Mouse (Mus musculus) frontal cortex, postnatal 10 days (tissue): ENCODE measurements around the gene Fis1.
A peak's percentile ranks its signal among the peaks of the same experiment; 100 is the strongest.
"Not testable (repeated sequence)": the region's sequence is repeated elsewhere in the genome, so short reads cannot be mapped to it uniquely, and the experiment has no call there.

Source experiments
- DNase-seq, 2 experiments: peaks; one replicate each; pipeline ENCODE4 v3.0.0; 2022; ENCODE audit warnings: low spot score in 2 of 2, mixed read lengths in 1 of 2

Gene Fis1

GRCm38 (mm10) chr5:136940845-136941560, 12.1 kb upstream of the Fis1 start:
- DNase-seq = no peak

- no peak for DNase-seq
Measured at GRCm38 (mm10) chr5:136942781-136943180, 10.3 kb upstream of the Fis1 start.

DNA sequence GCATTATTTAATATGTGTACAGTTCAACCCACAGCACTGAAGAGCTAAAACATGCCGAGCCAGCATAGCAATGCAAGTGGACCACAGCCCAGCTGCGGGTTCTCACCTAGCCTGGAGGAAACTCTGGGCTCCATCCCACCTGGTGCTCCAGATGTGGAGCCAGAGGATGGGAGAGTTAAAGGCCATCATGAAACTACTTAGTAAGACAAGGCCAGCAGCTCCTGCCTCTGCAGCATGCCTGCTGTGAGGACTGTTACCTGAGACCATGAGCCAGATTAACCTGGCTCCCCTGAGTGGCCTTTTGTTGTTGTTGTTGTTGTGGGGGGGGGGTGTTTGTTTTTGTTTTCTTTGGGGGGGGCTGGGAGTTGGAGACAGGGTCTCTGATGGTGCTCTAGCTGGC, 9.7 kb upstream of the Fis1 start:
- no peak for DNase-seq

GRCm38 (mm10) chr5:136945084-136945483, 8.0 kb upstream of the Fis1 start:
- DNase-seq = no peak

- no peak for DNase-seq
Measured at GRCm38 (mm10) chr5:136947874-136948273, 5.2 kb upstream of the Fis1 start.

GRCm38 (mm10) chr5:136949551-136950336, 3.3 kb upstream of the Fis1 start:
- DNase-seq = not testable (repeated sequence)

GRCm38 (mm10) chr5:136950521-136950920, 2.6 kb upstream of the Fis1 start:
- DNase-seq = no peak

- DNase-seq = no peak
Measured at GRCm38 (mm10) chr5:136952153-136952552, 922 bp upstream of the Fis1 start.

- no peak for DNase-seq
Measured at GRCm38 (mm10) chr5:136953440-136953951, 421 bp downstream of the Fis1 start.

- no peak for DNase-seq
Measured at GRCm38 (mm10) chr5:136955622-136956021, 2.5 kb downstream of the Fis1 start.

GRCm38 (mm10) chr5:136957250-136957649, 4.2 kb downstream of the Fis1 start:
- DNase-seq = no peak

DNA sequence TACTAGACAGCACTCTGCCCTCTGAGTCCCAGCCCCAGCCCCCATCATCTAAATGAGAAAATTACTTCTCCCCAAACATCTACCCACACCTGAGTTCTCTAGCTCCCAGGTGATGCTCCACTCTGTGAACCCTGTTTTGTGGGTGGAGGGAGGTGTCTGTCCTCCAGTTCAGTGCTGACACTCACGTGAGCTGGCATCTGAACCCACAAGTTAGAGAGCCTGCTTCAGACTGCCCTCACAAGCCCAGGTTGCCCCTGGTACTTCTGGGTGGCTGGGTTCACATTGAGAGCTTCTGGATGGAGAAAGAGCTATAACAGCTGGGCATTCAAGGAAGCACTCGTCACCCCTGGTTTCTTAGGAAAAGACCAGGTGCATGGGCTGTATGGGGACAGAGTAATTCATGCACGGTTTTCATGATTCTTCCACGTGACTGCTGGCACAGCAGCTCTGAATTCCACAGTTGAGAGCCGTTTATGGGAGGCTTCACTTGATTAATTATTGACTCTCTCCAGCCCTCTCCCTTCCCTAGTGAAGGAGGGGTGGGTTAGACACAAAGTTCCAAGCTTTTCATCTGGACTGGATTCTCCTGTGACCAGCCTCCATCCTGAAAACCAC, 6.0 kb downstream of the Fis1 start:
- no peak for DNase-seq

GRCm38 (mm10) chr5:136960053-136960452, 7.0 kb downstream of the Fis1 start:
- DNase-seq = no peak

GRCm38 (mm10) chr5:136961334-136961982, 8.4 kb downstream of the Fis1 start:
- DNase-seq = no peak

DNA sequence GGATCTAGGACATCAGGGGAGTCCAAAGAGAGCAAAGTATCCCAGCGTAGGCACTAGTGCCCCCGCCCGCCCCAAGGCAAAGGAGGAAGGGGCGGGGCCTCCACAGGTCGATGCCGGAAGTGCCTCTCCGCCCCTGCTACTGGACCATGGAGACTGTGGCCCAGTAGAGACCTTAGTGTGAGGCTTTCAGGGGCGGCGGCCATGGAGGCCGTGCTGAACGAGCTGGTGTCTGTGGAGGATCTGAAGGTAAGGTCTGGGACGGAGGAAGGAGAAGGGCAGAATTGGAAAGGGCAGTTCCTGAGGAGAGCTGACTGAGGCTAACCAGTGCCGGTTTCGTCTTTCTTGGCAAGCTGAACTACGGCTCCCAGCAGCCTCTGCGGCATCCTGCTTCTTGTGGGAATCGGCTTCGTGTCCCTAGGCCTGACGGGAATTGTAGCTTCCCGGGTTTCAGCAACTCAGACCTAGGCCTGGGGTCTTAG, 8.9 kb downstream of the Fis1 start:
- DNase-seq = peak; percentile 81 to 87

- peak; percentile 68 to 75 for DNase-seq
Measured at GRCm38 (mm10) chr5:136962501-136962900, 9.4 kb downstream of the Fis1 start.

- no peak for DNase-seq
Measured at GRCm38 (mm10) chr5:136962966-136963540, 10.0 kb downstream of the Fis1 start.

GRCm38 (mm10) chr5:136965210-136965609, 12.1 kb downstream of the Fis1 start:
- DNase-seq = no peak

DNA sequence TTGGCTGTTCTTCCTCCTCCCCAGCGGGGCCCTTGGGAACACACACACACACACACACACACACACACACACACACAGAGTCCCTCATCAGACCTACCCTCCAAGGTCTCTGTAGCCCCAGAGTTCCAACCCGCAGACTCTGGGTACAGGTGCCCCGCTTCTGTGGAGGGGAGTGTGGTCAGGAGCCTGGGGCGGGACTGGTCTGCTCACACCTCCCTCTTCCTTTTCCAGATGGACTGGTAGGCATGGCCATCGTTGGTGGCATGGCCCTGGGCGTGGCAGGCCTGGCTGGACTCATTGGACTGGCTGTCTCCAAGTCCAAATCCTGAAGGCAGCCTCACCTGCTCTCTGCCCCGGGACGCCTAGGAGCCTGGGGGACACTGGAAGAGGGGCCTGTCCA, 12.6 kb downstream of the Fis1 start:
- no peak for DNase-seq

DNA sequence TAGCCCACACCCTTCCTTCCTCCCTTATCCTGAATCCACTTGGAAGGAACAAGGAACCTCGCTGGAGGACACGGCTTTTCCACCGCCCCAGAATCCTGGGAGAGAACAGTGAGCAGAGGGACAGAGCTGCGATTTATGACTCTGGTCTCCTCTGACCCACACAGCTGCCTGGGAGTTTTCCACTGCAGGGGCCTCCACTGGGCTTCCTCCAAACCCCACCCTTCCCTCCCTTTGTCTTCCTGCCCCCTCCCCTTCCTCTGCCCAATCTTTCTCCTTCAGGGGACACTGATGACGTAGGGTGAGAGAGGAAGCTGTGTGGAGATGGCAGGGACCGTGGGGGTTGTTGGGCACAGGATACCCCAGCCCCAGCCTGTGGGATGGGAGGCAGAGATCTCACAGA, 13.3 kb downstream of the Fis1 start, which contains the start of gene Cldn15:
Gene Cldn15, plus strand, starts transcription at position 286 of the 400 bp plus-strand sequence.
- no peak for DNase-seq

GRCm38 (mm10) chr5:136966861-136967455, 13.9 kb downstream of the Fis1 start:
- DNase-seq = no peak
